Mouse (Mus musculus): ENCODE measurements around the gene Zdhhc9. TPM values are rescaled to one million over a fixed set of nuclear protein-coding genes. Genes with fewer than 3 reads are reported as not detected.
A peak's percentile ranks its signal among the peaks of the same experiment; 100 is the strongest.
"Not testable (repeated sequence)": the region's sequence is repeated elsewhere in the genome, so short reads cannot be mapped to it uniquely, and the experiment has no call there.

The Zdhhc9 gene
- 8.3 and 12.0 TPM in 2 replicates for polyA plus RNA-seq (2012; ENCODE audit: insufficient read depth, insufficient read length, missing spikeins)

- H3K4me1 ChIP-seq (ENCODE audit: control insufficient read depth, insufficient read depth, insufficient read length, low read length): no peaks in the 10 kb centered on the region; the same call in 1 of the 2 replicates
- H3K4me3 ChIP-seq (ENCODE audit: insufficient read depth, low read depth, low read length): peak within 1 kb of the TSS; percentile 84
- peak within 1 kb of the TSS; percentile 73 for H3K27ac ChIP-seq (replicated peaks; ENCODE audit: low read depth, low read length)
Measured at GRCm38 (mm10) chrX:48208519-48209185, at the start of gene Zdhhc9. Gene Zdhhc9, minus strand, starts transcription at chrX:48208878.

DNA sequence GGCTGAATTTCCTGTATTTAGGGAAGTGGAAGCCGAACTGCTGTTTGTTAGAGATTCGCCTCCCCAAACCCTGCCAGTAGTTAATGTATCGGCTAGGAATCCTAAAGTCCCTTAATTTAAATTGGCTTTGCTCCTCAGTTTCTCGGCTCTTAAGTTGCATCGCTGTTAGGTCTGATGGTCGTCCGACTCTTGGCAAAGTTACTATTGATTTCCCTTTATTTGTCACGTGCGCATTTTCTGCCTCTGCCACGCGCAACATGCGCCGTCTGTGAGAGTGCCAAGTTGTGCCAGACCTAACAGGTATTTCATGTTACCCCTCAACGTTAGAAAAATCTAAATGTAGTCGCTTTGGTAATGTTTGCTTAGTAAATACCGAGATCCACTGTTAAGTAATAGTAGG is 48.3 kb upstream of the Zdhhc9 start:
- Histone ChIP-seq H3K4me3 (ENCODE audit: insufficient read depth, low read depth, low read length) (peak overlapping the region; percentile 76), H3K27ac (replicated peaks; ENCODE audit: low read depth, low read length) (peak overlapping the region; percentile 78), H3K4me1 (ENCODE audit: control insufficient read depth, insufficient read depth, insufficient read length, low read length) (no peaks in the 10 kb centered on the region)

GRCm38 (mm10) chrX:48256468-48257007 is 47.9 kb upstream of the Zdhhc9 start, which contains the start of gene Utp14a:
Gene Utp14a, plus strand, starts transcription at chrX:48256862.
- Histone ChIP-seq H3K27ac (replicated peaks; ENCODE audit: low read depth, low read length) (peak within 1 kb of the TSS; percentile 82), H3K4me3 (ENCODE audit: insufficient read depth, low read depth, low read length) (peak within 1 kb of the TSS; percentile 91), H3K4me1 (ENCODE audit: control insufficient read depth, insufficient read depth, insufficient read length, low read length) (no peaks in the 10 kb centered on the region)

- Histone ChIP-seq H3K4me1 (ENCODE audit: control insufficient read depth, insufficient read depth, insufficient read length, low read length) (no peaks in the 10 kb centered on the region), H3K27ac (replicated peaks; ENCODE audit: low read depth, low read length) (peak overlapping the region; percentile 82), H3K4me3 (ENCODE audit: insufficient read depth, low read depth, low read length) (peak overlapping the region; percentile 91)
Measured at GRCm38 (mm10) chrX:48255830-48256428, 47.3 kb upstream of the Zdhhc9 start.

- H3K4me1 ChIP-seq (ENCODE audit: control insufficient read depth, insufficient read depth, insufficient read length, low read length): no peaks in the 10 kb centered on the region
- 0 out of 2 replicates have a peak overlapping the region, but pooled peaks have one; percentile 3 for H3K4me3 ChIP-seq (ENCODE audit: insufficient read depth, low read depth, low read length)
- 0 out of 2 replicates have a peak overlapping the region, but pooled peaks have one; percentile 11 for H3K27ac ChIP-seq (replicated peaks; ENCODE audit: low read depth, low read length)
Measured at GRCm38 (mm10) chrX:48234417-48234816, 25.7 kb upstream of the Zdhhc9 start.

DNA sequence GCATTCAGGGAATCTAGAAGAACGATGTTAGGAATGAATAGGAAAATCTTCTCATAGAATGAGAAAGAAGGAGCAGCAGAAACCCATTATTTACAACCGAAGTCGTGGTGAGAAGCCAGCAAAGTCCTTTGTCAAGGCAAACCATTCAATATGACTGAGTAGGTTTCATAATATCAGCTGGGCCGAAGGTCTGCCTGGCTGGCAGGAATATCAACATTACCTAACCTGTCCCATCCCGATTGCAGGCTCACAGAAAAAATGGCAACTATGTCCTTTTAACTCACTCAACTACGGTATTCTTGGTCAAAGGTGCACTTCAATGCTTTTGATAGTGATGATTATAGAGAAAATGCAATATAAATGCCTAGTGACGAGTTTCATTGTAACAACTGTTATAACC is 17.5 kb upstream of the Zdhhc9 start:
- Histone ChIP-seq H3K27ac (replicated peaks; ENCODE audit: low read depth, low read length) (no peak overlapping the region), H3K4me3 (ENCODE audit: insufficient read depth, low read depth, low read length) (no peak overlapping the region), H3K4me1 (ENCODE audit: control insufficient read depth, insufficient read depth, insufficient read length, low read length) (no peaks in the 10 kb centered on the region)

GRCm38 (mm10) chrX:48222706-48223105 is 14.0 kb upstream of the Zdhhc9 start:
- no peak overlapping the region for H3K4me3 ChIP-seq (ENCODE audit: insufficient read depth, low read depth, low read length)
- H3K27ac ChIP-seq (replicated peaks; ENCODE audit: low read depth, low read length): no peak overlapping the region
- H3K4me1 ChIP-seq (ENCODE audit: control insufficient read depth, insufficient read depth, insufficient read length, low read length): no peaks in the 10 kb centered on the region

GRCm38 (mm10) chrX:48219468-48219867 is 10.8 kb upstream of the Zdhhc9 start:
- H3K27ac ChIP-seq (replicated peaks; ENCODE audit: low read depth, low read length): no peak overlapping the region
- no peak overlapping the region for H3K4me3 ChIP-seq (ENCODE audit: insufficient read depth, low read depth, low read length)
- no peaks in the 10 kb centered on the region for H3K4me1 ChIP-seq (ENCODE audit: control insufficient read depth, insufficient read depth, insufficient read length, low read length)

GRCm38 (mm10) chrX:48209746-48210145 is 1.1 kb upstream of the Zdhhc9 start:
- H3K4me3 ChIP-seq (ENCODE audit: insufficient read depth, low read depth, low read length); H3K4me1 ChIP-seq (ENCODE audit: control insufficient read depth, insufficient read depth, insufficient read length, low read length); H3K27ac ChIP-seq (replicated peaks; ENCODE audit: low read depth, low read length): not testable (repeated sequence)

DNA sequence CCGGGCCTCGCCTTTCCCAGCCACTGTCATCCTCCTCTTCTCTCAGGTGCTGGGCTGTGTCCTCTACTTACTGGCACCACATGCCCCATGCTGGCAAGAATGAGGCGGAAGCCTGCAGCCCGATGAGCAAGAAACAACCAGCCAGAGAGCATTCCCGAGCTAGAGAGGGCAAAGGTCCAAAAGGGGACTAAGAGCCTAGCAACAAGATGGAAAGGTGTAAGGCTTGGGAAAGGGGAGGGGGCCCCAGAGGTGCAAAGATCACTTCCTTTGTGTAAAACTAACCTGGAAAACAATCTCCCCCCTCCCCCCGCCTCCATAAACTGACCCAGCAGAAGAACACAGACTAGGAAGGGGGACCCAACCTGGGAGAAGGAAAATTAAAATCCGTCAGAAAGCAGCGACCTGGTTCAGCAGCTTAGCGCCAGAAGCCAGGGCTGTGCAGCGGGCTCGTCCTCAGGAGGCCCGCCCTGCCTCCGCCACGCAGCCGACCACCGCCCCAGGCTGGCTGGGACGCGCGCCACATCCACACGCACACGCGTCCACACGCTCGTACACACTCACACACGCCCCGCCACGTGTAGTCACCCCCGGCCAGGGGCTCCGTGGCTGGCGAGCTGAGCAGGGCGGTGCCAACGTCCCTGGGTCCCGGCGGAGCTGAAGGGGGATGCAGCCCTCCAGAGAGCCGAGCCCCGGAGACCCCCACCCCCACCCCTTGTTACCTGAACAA is 754 bp downstream of the Zdhhc9 start:
- Histone ChIP-seq H3K4me3 (ENCODE audit: insufficient read depth, low read depth, low read length) (peak overlapping the region; percentile 84), H3K4me1 (ENCODE audit: control insufficient read depth, insufficient read depth, insufficient read length, low read length) (no peaks in the 10 kb centered on the region; the same call in 1 of the 2 replicates), H3K27ac (replicated peaks; ENCODE audit: low read depth, low read length) (no peak overlapping the region)

DNA sequence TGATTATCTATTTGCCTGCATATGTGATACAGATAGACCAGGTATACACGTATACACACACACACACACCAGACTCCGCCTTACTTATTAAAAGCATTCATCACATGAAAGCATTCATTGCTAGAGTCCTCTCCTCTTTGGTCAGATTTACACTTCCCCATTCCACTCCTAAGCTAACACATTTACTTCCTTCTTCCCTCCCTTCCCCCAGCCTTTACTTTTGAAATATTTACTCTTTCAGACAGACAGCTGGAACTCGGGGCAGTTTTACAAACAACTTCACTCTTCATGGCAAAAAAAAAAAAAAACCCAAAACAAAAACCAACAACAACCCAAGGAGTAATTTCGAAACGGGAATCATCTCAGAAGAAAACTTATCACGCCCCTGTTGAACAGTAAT is 4.2 kb downstream of the Zdhhc9 start:
- Histone ChIP-seq H3K4me3 (ENCODE audit: insufficient read depth, low read depth, low read length) (no peak overlapping the region), H3K27ac (replicated peaks; ENCODE audit: low read depth, low read length) (no peak overlapping the region), H3K4me1 (ENCODE audit: control insufficient read depth, insufficient read depth, insufficient read length, low read length) (no peaks in the 10 kb centered on the region; the same call in 1 of the 2 replicates)

GRCm38 (mm10) chrX:48203763-48204162 is 4.9 kb downstream of the Zdhhc9 start:
- Histone ChIP-seq H3K27ac (replicated peaks; ENCODE audit: low read depth, low read length) (no peak overlapping the region), H3K4me1 (ENCODE audit: control insufficient read depth, insufficient read depth, insufficient read length, low read length) (no peaks in the 10 kb centered on the region; the same call in 1 of the 2 replicates), H3K4me3 (ENCODE audit: insufficient read depth, low read depth, low read length) (no peak overlapping the region)

- Histone ChIP-seq H3K4me1 (ENCODE audit: control insufficient read depth, insufficient read depth, insufficient read length, low read length) (no peaks in the 10 kb centered on the region; the same call in 1 of the 2 replicates), H3K27ac (replicated peaks; ENCODE audit: low read depth, low read length) (no peak overlapping the region), H3K4me3 (ENCODE audit: insufficient read depth, low read depth, low read length) (no peak overlapping the region)
Measured at GRCm38 (mm10) chrX:48202995-48203394, 5.7 kb downstream of the Zdhhc9 start.

DNA sequence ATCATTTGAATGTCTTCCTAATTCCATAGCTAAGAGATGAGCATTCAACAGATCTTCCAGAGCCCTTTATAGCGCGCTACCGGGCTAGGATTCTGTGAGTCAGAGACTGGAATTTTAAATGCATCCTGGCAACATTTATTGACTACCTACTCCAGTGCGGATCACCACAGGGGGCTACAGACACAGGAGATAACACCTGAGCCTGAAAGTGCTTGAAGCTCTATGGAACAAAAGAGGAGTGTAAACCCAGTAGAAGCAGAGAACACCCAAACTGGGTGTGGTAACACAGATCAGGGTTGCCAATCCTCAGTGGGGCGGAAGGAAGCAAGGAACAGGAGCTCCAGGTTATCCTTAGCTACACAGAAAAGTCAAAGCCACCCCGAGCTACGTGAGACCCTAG is 6.2 kb downstream of the Zdhhc9 start:
- H3K27ac ChIP-seq (replicated peaks; ENCODE audit: low read depth, low read length): no peak overlapping the region
- H3K4me3 ChIP-seq (ENCODE audit: insufficient read depth, low read depth, low read length): no peak overlapping the region

GRCm38 (mm10) chrX:48201973-48202372 is 6.7 kb downstream of the Zdhhc9 start:
- Histone ChIP-seq H3K27ac (replicated peaks; ENCODE audit: low read depth, low read length) (no peak overlapping the region), H3K4me3 (ENCODE audit: insufficient read depth, low read depth, low read length) (no peak overlapping the region)

More for the DNA sequence above, 6.2 kb downstream of the Zdhhc9 start:
- H3K4me1 ChIP-seq (ENCODE audit: control insufficient read depth, insufficient read depth, insufficient read length, low read length): no peaks in the 10 kb centered on the region

More at GRCm38 (mm10) chrX:48201973-48202372, 6.7 kb downstream of the Zdhhc9 start:
- H3K4me1 ChIP-seq (ENCODE audit: control insufficient read depth, insufficient read depth, insufficient read length, low read length): no peaks in the 10 kb centered on the region
